Mouse (Mus musculus) liver, embryonic 12.5 days (tissue): ENCODE results near the gene Rgl1. TPM values are rescaled to one million over a fixed set of nuclear protein-coding genes. Genes with fewer than 3 reads are reported as not detected.

Experiments used
- ATAC-seq: fragments of 200-750 bp; cut with Nextera tagmentation; 2 replicates; pipeline ENCODE4 v1.8.0; 2017; ENCODE audit warnings: moderate number of reproducible peaks, mild to moderate bottlenecking, moderate library complexity
- H3K27ac ChIP-seq: fragments of 300-500 bp; sonication (generic); 2 replicates; pipeline ENCODE4 v1.5.1; 2016; ENCODE audit warnings: mild to moderate bottlenecking
- H3K27me3 ChIP-seq: fragments of 300-500 bp; sonication (generic); replicated peaks from 2 replicates; pipeline ENCODE4 v1.6.1; 2016; ENCODE audit warnings: mild to moderate bottlenecking, moderate library complexity
- H3K36me3 ChIP-seq: fragments of 300-500 bp; sonication (generic); 2 replicates; pipeline ENCODE4 v1.6.1; 2016; ENCODE audit warnings: mild to moderate bottlenecking, moderate library complexity
- H3K4me1 ChIP-seq: fragments of 300-500 bp; sonication (generic); 2 replicates; pipeline ENCODE4 v1.6.1; 2016
- H3K4me2 ChIP-seq: fragments of 300-500 bp; sonication (generic); 2 replicates; pipeline ENCODE4 v1.6.1; 2016; ENCODE audit warnings: mild to moderate bottlenecking, moderate library complexity
- H3K4me3 ChIP-seq: fragments of 300-500 bp; sonication (generic); 2 replicates; pipeline ENCODE4 v1.5.1; 2016; ENCODE audit warnings: mild to moderate bottlenecking, moderate library complexity
- H3K9ac ChIP-seq: fragments of 300-500 bp; sonication (generic); 2 replicates; pipeline ENCODE4 v1.6.1; 2016; ENCODE audit warnings: mild to moderate bottlenecking, moderate library complexity
- H3K9me3 ChIP-seq: fragments of 300-500 bp; sonication (generic); replicated peaks from 2 replicates; pipeline ENCODE4 v1.6.1; 2016; ENCODE audit warnings: mild to moderate bottlenecking, moderate library complexity
- WGBS: fragments of 180-500 bp; shearing (Covaris S2); methylation state at CpG from one replicate; pipeline ENCODE4 v1.1.7; 2016; ENCODE audit not compliant: insufficient replicate concordance; 5-methylcytosine and 5-hydroxymethylcytosine counted together
- polyA plus RNA-seq: library from polyadenylated mRNA; unstranded; fragments of >200 nt; fragmentation: Nextera tagmentation; extraction: Ambion mirVana; gene quantifications from 2 replicates; pipeline ENCODE4 v1.2.1, GENCODE M21; 2016

Rgl1 gene
- polyA plus RNA-seq, 1 experiment from 2014 or later = 12.5 TPM

DNA sequence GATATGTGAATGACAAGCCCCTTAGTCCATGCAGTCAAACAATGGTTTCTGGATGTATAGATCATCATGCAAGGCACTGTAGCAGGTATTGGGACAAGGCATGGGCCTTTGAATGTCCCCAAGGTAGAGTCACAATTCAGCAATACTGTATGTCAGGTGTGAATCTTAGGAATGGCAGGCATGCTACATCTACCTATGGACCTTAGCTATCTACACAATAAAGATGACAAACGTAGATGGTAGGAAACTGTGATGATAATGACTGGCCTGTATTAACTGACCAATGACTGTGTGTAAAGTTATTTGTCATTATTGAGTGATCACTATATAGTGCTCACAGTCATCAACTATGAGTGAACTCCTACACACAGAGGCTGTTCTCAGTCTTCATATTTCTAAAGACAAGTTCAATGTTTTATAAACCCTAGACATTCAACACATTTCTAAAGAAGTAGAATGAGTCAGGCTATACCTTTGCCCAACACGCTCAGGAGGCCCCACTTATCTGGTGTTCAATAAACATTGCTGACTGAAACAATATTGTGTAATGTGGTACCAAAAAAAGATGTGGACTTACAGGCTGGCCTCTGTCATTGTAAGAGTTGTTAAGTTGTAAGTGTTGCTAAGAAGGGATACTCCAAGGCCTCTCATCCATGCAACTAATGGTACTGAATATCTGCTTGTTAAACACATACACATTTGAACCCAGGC lies 222.5 kb downstream of the Rgl1 start:
- Histone ChIP-seq H3K27me3 (no peaks in the 10 kb centered on the region), H3K4me2 (no peak overlapping the region), H3K9ac (no peak overlapping the region), H3K4me1 (no peaks in the 10 kb centered on the region), H3K27ac (no peak overlapping the region), H3K4me3 (no peak overlapping the region), H3K9me3 (no peaks in the 10 kb centered on the region), H3K36me3 (peaks cover 36% of the 10 kb centered on the region)
- ATAC-seq = no peak
- 48% methylated on average over 2 of the region's 2 CpGs for WGBS

- no peaks in the 10 kb centered on the region for H3K4me1 ChIP-seq
- H3K27me3 ChIP-seq = no peaks in the 10 kb centered on the region
- no peak overlapping the region for H3K27ac ChIP-seq
- H3K9me3 ChIP-seq = no peaks in the 10 kb centered on the region
- H3K4me3 ChIP-seq = no peak overlapping the region
- WGBS = 79% methylated on average over 6 of the region's 6 CpGs
- no peak for ATAC-seq
- peaks cover 34% of the 10 kb centered on the region for H3K36me3 ChIP-seq
- no peak overlapping the region for H3K4me2 ChIP-seq
- H3K9ac ChIP-seq = no peak overlapping the region
Measured at GRCm38 (mm10) chr1:152542747-152543378, 223.3 kb downstream of the Rgl1 start.

- H3K27me3 ChIP-seq = no peaks in the 10 kb centered on the region
- H3K27ac ChIP-seq = no peak overlapping the region
- H3K9ac ChIP-seq = no peak overlapping the region
- peaks cover 31% of the 10 kb centered on the region for H3K36me3 ChIP-seq
- H3K9me3 ChIP-seq = no peaks in the 10 kb centered on the region
- no peak for ATAC-seq
- no peaks in the 10 kb centered on the region for H3K4me1 ChIP-seq
- 51% methylated on average over 3 of the region's 3 CpGs for WGBS
- no peak overlapping the region for H3K4me3 ChIP-seq
- H3K4me2 ChIP-seq = no peak overlapping the region
Measured at GRCm38 (mm10) chr1:152540304-152540887, 225.8 kb downstream of the Rgl1 start.

- H3K27ac ChIP-seq = no peak overlapping the region
Measured at GRCm38 (mm10) chr1:152538817-152539216, 227.3 kb downstream of the Rgl1 start.

DNA sequence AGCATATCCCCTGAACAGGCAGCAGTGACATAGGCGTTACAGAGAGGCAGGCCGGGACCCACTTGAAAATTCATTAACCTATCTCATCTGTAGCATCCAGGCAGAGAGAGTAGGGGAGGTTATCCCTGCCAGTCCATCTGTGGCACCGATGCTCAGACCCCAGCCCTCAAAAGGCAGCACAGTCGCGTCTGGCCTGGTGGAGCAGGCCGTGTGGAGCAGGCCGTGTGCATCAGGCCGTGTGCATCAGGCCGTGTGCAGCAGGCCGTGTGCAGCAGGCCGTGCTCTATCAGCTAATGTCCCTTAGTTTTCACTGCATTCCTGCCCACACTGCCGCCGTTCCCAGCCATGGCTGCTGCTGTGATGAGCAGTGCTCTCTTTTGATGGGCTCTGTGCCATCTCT lies 229.0 kb downstream of the Rgl1 start:
- no peak overlapping the region for H3K9ac ChIP-seq

More at GRCm38 (mm10) chr1:152538817-152539216, 227.3 kb downstream of the Rgl1 start:
- Histone ChIP-seq H3K27me3 (no peaks in the 10 kb centered on the region), H3K9me3 (no peaks in the 10 kb centered on the region), H3K36me3 (peaks cover 26% of the 10 kb centered on the region), H3K4me3 (no peak overlapping the region), H3K4me1 (no peaks in the 10 kb centered on the region), H3K4me2 (no peak overlapping the region), H3K9ac (no peak overlapping the region)
- 64% methylated on average over 4 of the region's 4 CpGs for WGBS
- ATAC-seq = no peak

GRCm38 (mm10) chr1:152536416-152537018 lies 229.6 kb downstream of the Rgl1 start:
- 62% methylated on average over 16 of the region's 16 CpGs for WGBS
- no peak overlapping the region for H3K9ac ChIP-seq
- H3K9me3 ChIP-seq = no peaks in the 10 kb centered on the region
- no peak overlapping the region for H3K4me2 ChIP-seq
- H3K4me1 ChIP-seq = peaks cover 3% of the 10 kb centered on the region; the same call in 1 of the 2 replicates
- H3K27me3 ChIP-seq = no peaks in the 10 kb centered on the region
- no peak overlapping the region for H3K27ac ChIP-seq
- ATAC-seq = no peak
- peaks cover 22% of the 10 kb centered on the region for H3K36me3 ChIP-seq
- H3K4me3 ChIP-seq = no peak overlapping the region

More for the DNA sequence above, 229.0 kb downstream of the Rgl1 start:
- H3K36me3 ChIP-seq = peaks cover 22% of the 10 kb centered on the region
- no peaks in the 10 kb centered on the region for H3K4me1 ChIP-seq
- no peak for ATAC-seq
- no peak overlapping the region for H3K4me3 ChIP-seq
- no peaks in the 10 kb centered on the region for H3K27me3 ChIP-seq
- H3K4me2 ChIP-seq = no peak overlapping the region
- no peak overlapping the region for H3K27ac ChIP-seq
- WGBS = 75% methylated on average over 13 of the region's 13 CpGs
- no peaks in the 10 kb centered on the region for H3K9me3 ChIP-seq

- no peak overlapping the region for H3K4me2 ChIP-seq
- no peak overlapping the region for H3K9ac ChIP-seq
- no peaks in the 10 kb centered on the region for H3K27me3 ChIP-seq
- H3K4me3 ChIP-seq = no peak overlapping the region
- H3K27ac ChIP-seq = no peak overlapping the region
- no peak for ATAC-seq
- 73% methylated on average over 7 of the region's 7 CpGs for WGBS
- H3K4me1 ChIP-seq = peaks cover 5% of the 10 kb centered on the region; the same call in 1 of the 2 replicates
- H3K9me3 ChIP-seq = no peaks in the 10 kb centered on the region
- peaks cover 24% of the 10 kb centered on the region for H3K36me3 ChIP-seq
Measured at GRCm38 (mm10) chr1:152534531-152534930, 231.6 kb downstream of the Rgl1 start.

GRCm38 (mm10) chr1:152531498-152531897 lies 234.7 kb downstream of the Rgl1 start:
- Histone ChIP-seq H3K36me3 (0 out of 2 replicates have a peak, but pooled peaks cover 14% of the 10 kb centered on the region), H3K27ac (no peak overlapping the region), H3K9ac (no peak overlapping the region), H3K4me3 (no peak overlapping the region), H3K4me2 (no peak overlapping the region), H3K9me3 (no peaks in the 10 kb centered on the region), H3K4me1 (peaks cover 5% of the 10 kb centered on the region; the same call in 1 of the 2 replicates), H3K27me3 (no peaks in the 10 kb centered on the region)
- WGBS = 15% methylated on average over 15 of the region's 15 CpGs
- no peak for ATAC-seq

GRCm38 (mm10) chr1:152528778-152529177 lies 237.4 kb downstream of the Rgl1 start:
- ATAC-seq = no peak
- Histone ChIP-seq H3K27me3 (no peaks in the 10 kb centered on the region), H3K4me3 (no peak overlapping the region), H3K9me3 (no peaks in the 10 kb centered on the region), H3K4me1 (peaks cover 10% of the 10 kb centered on the region; the same call in 1 of the 2 replicates), H3K36me3 (peaks cover 17% of the 10 kb centered on the region; the same call in 1 of the 2 replicates), H3K4me2 (no peak overlapping the region), H3K9ac (no peak overlapping the region), H3K27ac (no peak overlapping the region)
- WGBS = 31% methylated on average over 3 of the region's 3 CpGs

DNA sequence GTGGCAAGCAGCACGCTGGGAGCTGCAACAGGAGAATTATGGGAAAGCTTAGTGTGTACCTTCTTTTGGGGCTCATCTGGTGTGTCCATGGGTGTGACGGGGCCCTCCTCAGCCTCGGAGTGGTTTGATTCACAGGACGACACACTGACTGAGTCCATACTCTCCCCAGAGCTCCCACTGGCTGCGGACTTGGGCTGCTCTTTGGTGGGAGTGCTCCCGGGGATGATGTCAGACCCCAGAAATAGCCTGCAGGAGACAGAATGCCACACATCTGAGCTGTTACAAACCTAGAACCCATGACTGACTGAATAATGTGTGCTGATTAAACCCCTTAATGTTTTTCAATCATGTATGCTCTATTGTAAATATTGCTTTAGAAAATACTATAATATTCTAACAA lies 237.9 kb downstream of the Rgl1 start:
- Histone ChIP-seq H3K4me3 (no peak overlapping the region), H3K27ac (no peak overlapping the region), H3K9me3 (no peaks in the 10 kb centered on the region), H3K36me3 (peaks cover 16% of the 10 kb centered on the region; the same call in 1 of the 2 replicates), H3K9ac (no peak overlapping the region), H3K4me2 (no peak overlapping the region), H3K4me1 (peaks cover 10% of the 10 kb centered on the region; the same call in 1 of the 2 replicates), H3K27me3 (no peaks in the 10 kb centered on the region)
- ATAC-seq = no peak
- WGBS = 64% methylated on average over 6 of the region's 6 CpGs

DNA sequence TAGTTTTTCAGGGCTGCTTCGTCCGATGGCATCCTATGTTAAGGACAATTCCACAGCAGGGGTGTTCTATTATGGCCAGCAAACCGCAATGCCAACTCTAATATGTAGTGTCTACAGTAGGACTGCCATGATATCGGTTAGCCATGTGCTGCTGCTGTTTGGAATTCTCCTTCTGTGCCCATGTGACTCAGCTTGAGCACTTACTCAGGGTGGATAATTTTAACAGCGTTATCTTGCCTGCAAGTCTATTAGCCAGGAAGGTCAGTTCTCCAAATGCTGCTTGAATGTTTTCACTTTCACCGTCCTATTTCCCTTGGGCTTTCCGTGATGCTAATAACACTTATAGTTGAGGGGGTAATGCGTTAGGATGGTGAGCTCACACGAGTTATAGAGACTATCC lies 240.0 kb downstream of the Rgl1 start:
- H3K27me3 ChIP-seq = no peaks in the 10 kb centered on the region
- 72% methylated on average over 9 of the region's 9 CpGs for WGBS
- no peaks in the 10 kb centered on the region for H3K9me3 ChIP-seq
- no peak overlapping the region for H3K4me3 ChIP-seq
- H3K9ac ChIP-seq = no peak overlapping the region
- H3K36me3 ChIP-seq = peaks cover 21% of the 10 kb centered on the region; the same call in 1 of the 2 replicates
- no peak overlapping the region for H3K27ac ChIP-seq
- H3K4me2 ChIP-seq = no peak overlapping the region
- peaks cover 5% of the 10 kb centered on the region; the same call in 1 of the 2 replicates for H3K4me1 ChIP-seq
- ATAC-seq = no peak
